9 mouse cellular contexts compared by ENCODE assay signal in genomic region chr4:25799476-25800283, GRCm38 (mm10). TPM values are rescaled to one million over a fixed set of nuclear protein-coding genes. Genes with fewer than 3 reads are reported as not detected.
DNase-seq lines count a peak whose midpoint lies in the region; ATAC-seq and TF ChIP-seq lines count a peak whose summit lies in the region.
"Had no signal": no experiment of that assay in that cellular context is flagged by ENCODE, and none has a peak within 500 bp of the region (broad histone marks: within the 10 kb centered on the region; RNA-seq: fewer than 3 reads in every experiment).

Gene Fut9, minus strand, starts transcription at chr4:25800244.

- DNase-seq in thymus, postnatal 4 days = peak; percentile 6
- no peak for DNase-seq in thymus, adult 18-20 months
- DNase-seq in embryonic facial prominence, embryonic 11.5 days (ENCODE audit: low spot score) = peak; percentile 69
- DNase-seq in hindbrain, postnatal 0 days (ENCODE audit: low spot score) = peak; percentile 90
- peak; percentile 72 for DNase-seq in left cerebral cortex, adult 11 months (ENCODE audit: low spot score)
- peak; percentile 72 for DNase-seq in telencephalon, adult 2 months (ENCODE audit: low read depth, low spot score)
- no peak for DNase-seq in MN1 (ENCODE audit: low spot score)

- peak within 1 kb of the TSS; percentile 50 for H3K4me3 ChIP-seq in embryonic facial prominence, embryonic 11.5 days (ENCODE audit: low read depth, low read length)
- H3K4me3 ChIP-seq in hindbrain, postnatal 0 days (ENCODE audit: low read length) = peak within 1 kb of the TSS; percentile 82
- H3K4me3 ChIP-seq in midbrain, embryonic 13.5 days (replicated peaks) = peak within 1 kb of the TSS; percentile 71

- under 1% methylated on average over 47 of the region's 52 CpGs for WGBS in embryonic facial prominence, embryonic 11.5 days
- 0% methylated on average over 51 of the region's 52 CpGs for WGBS in hindbrain, postnatal 0 days
- WGBS in midbrain, embryonic 13.5 days = under 1% methylated on average over 52 of the region's 52 CpGs

- ATAC-seq in embryonic facial prominence, embryonic 11.5 days (replicated peaks; ENCODE audit: insufficient number of reproducible peaks, low FRiP score, low TSS enrichment, low read depth) = peak; percentile 93
- ATAC-seq in hindbrain, postnatal 0 days = peak; percentile 95
- peak; percentile 95 for ATAC-seq in midbrain, embryonic 13.5 days

- no peaks in the 10 kb centered on the region for H3K27me3 ChIP-seq in embryonic facial prominence, embryonic 11.5 days (ENCODE audit: control insufficient read depth, insufficient read depth, low read length)
- H3K27me3 ChIP-seq in hindbrain, postnatal 0 days (ENCODE audit: insufficient read depth, low read length) = no peaks in the 10 kb centered on the region
- no peaks in the 10 kb centered on the region for H3K27me3 ChIP-seq in midbrain, embryonic 13.5 days

- H3K27ac ChIP-seq in embryonic facial prominence, embryonic 11.5 days (replicated peaks; ENCODE audit: low read depth, low read length) = no peak within 1 kb of the TSS
- H3K27ac ChIP-seq in hindbrain, postnatal 0 days = peak within 1 kb of the TSS; percentile 96
- peak within 1 kb of the TSS; percentile 88 for H3K27ac ChIP-seq in midbrain, embryonic 13.5 days

- peak within 1 kb of the TSS; percentile 92 for H3K4me2 ChIP-seq in embryonic facial prominence, embryonic 11.5 days (ENCODE audit: low read depth, low read length)
- peak within 1 kb of the TSS; percentile 74 for H3K4me2 ChIP-seq in hindbrain, postnatal 0 days (ENCODE audit: low read depth, low read length)
- peak within 1 kb of the TSS; percentile 63 for H3K4me2 ChIP-seq in midbrain, embryonic 13.5 days (replicated peaks)

- no peaks in the 10 kb centered on the region for H3K36me3 ChIP-seq in embryonic facial prominence, embryonic 11.5 days (replicated peaks; ENCODE audit: control insufficient read depth, insufficient read depth, low read depth, low read length)
- no peaks in the 10 kb centered on the region for H3K36me3 ChIP-seq in hindbrain, postnatal 0 days (ENCODE audit: insufficient read depth, low read length)
- H3K36me3 ChIP-seq in midbrain, embryonic 13.5 days = no peaks in the 10 kb centered on the region

- no peaks in the 10 kb centered on the region for H3K9me3 ChIP-seq in embryonic facial prominence, embryonic 11.5 days (replicated peaks; ENCODE audit: control insufficient read depth, low read length)
- H3K9me3 ChIP-seq in hindbrain, postnatal 0 days (ENCODE audit: low read length) = no peaks in the 10 kb centered on the region
- H3K9me3 ChIP-seq in midbrain, embryonic 13.5 days = no peaks in the 10 kb centered on the region

- no peaks in the 10 kb centered on the region for H3K4me1 ChIP-seq in embryonic facial prominence, embryonic 11.5 days (ENCODE audit: control insufficient read depth, insufficient read depth, low read length)
- H3K4me1 ChIP-seq in hindbrain, postnatal 0 days (ENCODE audit: insufficient read depth, low read length) = peaks cover 3% of the 10 kb centered on the region; the same call in 1 of the 2 replicates
- peaks cover 10% of the 10 kb centered on the region for H3K4me1 ChIP-seq in midbrain, embryonic 13.5 days (replicated peaks)

- peak within 1 kb of the TSS; percentile 63 for H3K9ac ChIP-seq in embryonic facial prominence, embryonic 11.5 days (replicated peaks; ENCODE audit: low read length)
- H3K9ac ChIP-seq in hindbrain, postnatal 0 days (replicated peaks; ENCODE audit: low read length) = peak within 1 kb of the TSS; percentile 82
- H3K9ac ChIP-seq in midbrain, embryonic 13.5 days (replicated peaks) = peak within 1 kb of the TSS; percentile 84

- TF ChIP-seq CTCF in hindbrain, postnatal 0 days (IDR thresholded peaks at IDR 0.05; ENCODE audit: low read depth) = peak; percentile 33

RNA-seq across cellular contexts. Expression of gene Fut9, which starts in this region (rescaled TPM):
- polyA plus RNA-seq in embryonic facial prominence, embryonic 11.5 days (2014; fragmentation: Nextera tagmentation; extraction: Ambion mirVana) = 0.77 and 0.79 TPM in 2 replicates
- 38.0 TPM in 2 replicates for total RNA-seq in hindbrain, postnatal 0 days (2014; rRNA removed)
- 21.5 and 21.9 TPM in 2 replicates for polyA plus RNA-seq in hindbrain, postnatal 0 days (2015; fragmentation: Nextera tagmentation; extraction: Ambion mirVana)
- polyA plus RNA-seq in midbrain, embryonic 13.5 days (2015; fragmentation: Nextera tagmentation; extraction: Ambion mirVana) = 8.1 and 8.5 TPM in 2 replicates
- polyA plus RNA-seq: spleen, adult 2 months had no signal

Comparison
In these comparisons a context has a peak if more than half of its experiments do, and no peak if none do; other contexts are left out.
1. DNase-seq: peak in thymus, postnatal 4 days (single experiment), hindbrain, postnatal 0 days (single experiment), left cerebral cortex, adult 11 months (single experiment) and telencephalon, adult 2 months (single experiment); none in thymus, adult 18-20 months (0 of 2) and MN1 (single experiment).
2. Peak in DNase-seq, ATAC-seq, H3K4me3 ChIP-seq, H3K9ac ChIP-seq and H3K4me2 ChIP-seq in embryonic facial prominence, embryonic 11.5 days; RNA of the gene not detected or under 1 TPM.
3. Peak in every context shown above with its lines, with median percentiles within 50 percentile points of each other: ATAC-seq, H3K4me2 ChIP-seq, H3K4me3 ChIP-seq and H3K9ac ChIP-seq.